Mouse (Mus musculus): ENCODE measurements around the gene Stac2.

Stac2 gene

GRCm38 (mm10) chr11:98021565-98022252 lies 31.6 kb downstream of the Stac2 start:
- DNase-seq (ENCODE audit: low read depth, low spot score) = peak; percentile 50

GRCm38 (mm10) chr11:98021118-98021517 lies 32.1 kb downstream of the Stac2 start:
- DNase-seq (ENCODE audit: low read depth, low spot score) = no peak

GRCm38 (mm10) chr11:98020710-98021109 lies 32.6 kb downstream of the Stac2 start:
- no peak for DNase-seq (ENCODE audit: low read depth, low spot score)

GRCm38 (mm10) chr11:98019883-98020610 lies 33.2 kb downstream of the Stac2 start:
- DNase-seq (ENCODE audit: low read depth, low spot score) = no peak

- no peak for DNase-seq (ENCODE audit: low read depth, low spot score)
These were observed 34.2 kb downstream of the Stac2 start for GRCm38 (mm10) chr11:98018858-98019641.

GRCm38 (mm10) chr11:98018222-98018621 lies 35.0 kb downstream of the Stac2 start:
- no peak for DNase-seq (ENCODE audit: low read depth, low spot score)

- DNase-seq (ENCODE audit: low read depth, low spot score) = no peak
These were observed 36.4 kb downstream of the Stac2 start for GRCm38 (mm10) chr11:98016824-98017223.

- DNase-seq (ENCODE audit: low read depth, low spot score) = no peak
These were observed 37.1 kb downstream of the Stac2 start for GRCm38 (mm10) chr11:98016177-98016576.

- no peak for DNase-seq (ENCODE audit: low read depth, low spot score)
These were observed 40.4 kb downstream of the Stac2 start for GRCm38 (mm10) chr11:98012831-98013230.

- DNase-seq (ENCODE audit: low read depth, low spot score) = no peak
These were observed 41.5 kb downstream of the Stac2 start for GRCm38 (mm10) chr11:98011716-98012115.

GRCm38 (mm10) chr11:98008087-98008486 lies 45.2 kb downstream of the Stac2 start:
- no peak for DNase-seq (ENCODE audit: low read depth, low spot score)

GRCm38 (mm10) chr11:98005686-98006085 lies 47.6 kb downstream of the Stac2 start:
- no peak for DNase-seq (ENCODE audit: low read depth, low spot score)

GRCm38 (mm10) chr11:98005076-98005475 lies 48.2 kb downstream of the Stac2 start:
- no peak for DNase-seq (ENCODE audit: low read depth, low spot score)

GRCm38 (mm10) chr11:98004161-98004560 lies 49.1 kb downstream of the Stac2 start:
- no peak for DNase-seq (ENCODE audit: low read depth, low spot score)

GRCm38 (mm10) chr11:98003171-98003671 lies 50.0 kb downstream of the Stac2 start:
- no peak for DNase-seq (ENCODE audit: low read depth, low spot score)

GRCm38 (mm10) chr11:98002627-98003026 lies 50.6 kb downstream of the Stac2 start:
- DNase-seq (ENCODE audit: low read depth, low spot score) = peak; percentile 87

GRCm38 (mm10) chr11:98001986-98002385 lies 51.3 kb downstream of the Stac2 start:
- DNase-seq (ENCODE audit: low read depth, low spot score) = no peak

GRCm38 (mm10) chr11:98001351-98001824 lies 51.9 kb downstream of the Stac2 start:
- DNase-seq (ENCODE audit: low read depth, low spot score) = no peak

GRCm38 (mm10) chr11:98000378-98001140 lies 52.7 kb downstream of the Stac2 start:
- DNase-seq (ENCODE audit: low read depth, low spot score) = no peak

GRCm38 (mm10) chr11:97999748-98000147 lies 53.5 kb downstream of the Stac2 start:
- DNase-seq (ENCODE audit: low read depth, low spot score) = no peak

GRCm38 (mm10) chr11:97998898-97999608 lies 54.2 kb downstream of the Stac2 start:
- DNase-seq (ENCODE audit: low read depth, low spot score) = no peak

All from mesoderm, embryonic 11.5 days (tissue).